Mouse (Mus musculus) embryonic facial prominence, embryonic 11.5 days (tissue): ENCODE measurements around the gene Gsg1. TPM values are rescaled to one million over a fixed set of nuclear protein-coding genes. Genes with fewer than 3 reads are reported as not detected.

ENCODE experiments used
- ATAC-seq: fragments of 200-750 bp; cut with Nextera tagmentation; replicated peaks from 2 replicates; pipeline ENCODE4 v1.8.0; 2017; ENCODE audit warnings: low read depth; ENCODE audit not compliant: insufficient number of reproducible peaks, low FRiP score, low TSS enrichment
- DNase-seq: peaks from one replicate; pipeline ENCODE4 v3.0.0-alpha.2; 2015; ENCODE audit warnings: low spot score
- H3K27ac ChIP-seq: fragments of 300-500 bp; sonication (generic); replicated peaks from 2 replicates; pipeline ENCODE4 v1.5.1; 2014; ENCODE audit warnings: mild to moderate bottlenecking, low read depth, low read length, control low read depth
- H3K27me3 ChIP-seq: fragments of 300-500 bp; sonication (generic); 2 replicates; pipeline ENCODE4 v1.6.1; 2014; ENCODE audit warnings: mild to moderate bottlenecking, low read length, moderate library complexity, mixed read lengths; ENCODE audit not compliant: control insufficient read depth, insufficient read depth
- H3K36me3 ChIP-seq: fragments of 300-500 bp; sonication (generic); replicated peaks from 2 replicates; pipeline ENCODE4 v1.6.1; 2014; ENCODE audit warnings: low read depth, mild to moderate bottlenecking, low read length, moderate library complexity, mixed read lengths; ENCODE audit not compliant: control insufficient read depth, insufficient read depth
- H3K4me1 ChIP-seq: fragments of 300-500 bp; sonication (generic); 2 replicates; pipeline ENCODE4 v1.6.1; 2014; ENCODE audit warnings: low read length, mixed read lengths; ENCODE audit not compliant: control insufficient read depth, insufficient read depth
- H3K4me2 ChIP-seq: fragments of 300-500 bp; sonication (generic); 2 replicates; pipeline ENCODE4 v1.6.1; 2014; ENCODE audit warnings: low read depth, mild to moderate bottlenecking, control low read depth, low read length, moderate library complexity
- H3K4me3 ChIP-seq: fragments of 300-500 bp; sonication (generic); 2 replicates; pipeline ENCODE4 v1.5.1; 2014; ENCODE audit warnings: low read depth, low read length, control low read depth
- H3K9ac ChIP-seq: fragments of 300-500 bp; sonication (generic); replicated peaks from 2 replicates; pipeline ENCODE4 v1.6.1; 2014; ENCODE audit warnings: mild to moderate bottlenecking, control low read depth, low read length
- H3K9me3 ChIP-seq: fragments of 300-500 bp; sonication (generic); replicated peaks from 2 replicates; pipeline ENCODE4 v1.6.1; 2016; ENCODE audit warnings: mild to moderate bottlenecking, low read length, inconsistent platforms, mixed read lengths; ENCODE audit not compliant: control insufficient read depth
- WGBS: fragments of 180-500 bp; shearing (Covaris S2); extraction: QIAGEN DNeasy Blood & Tissue Kit; methylation state at CpG from one replicate; pipeline ENCODE4 v1.1.7; 2014; 5-methylcytosine and 5-hydroxymethylcytosine counted together
- polyA plus RNA-seq: library from polyadenylated mRNA; unstranded; fragments of >200 nt; fragmentation: Nextera tagmentation; extraction: Ambion mirVana; gene quantifications from 2 replicates; pipeline ENCODE4 v1.2.1, GENCODE M21; 2014

Gsg1 gene
- polyA plus RNA-seq, 1 experiment from 2014 or later, result 0.46 TPM

GRCm38 (mm10) chr6:135269626-135270025 is 15.5 kb upstream of the Gsg1 start:
- ATAC-seq, result no peak
- Histone ChIP-seq H3K4me3 (no peak overlapping the region), H3K9ac (no peak overlapping the region), H3K9me3 (no peaks in the 10 kb centered on the region), H3K27me3 (no peaks in the 10 kb centered on the region), H3K4me1 (no peaks in the 10 kb centered on the region), H3K4me2 (no peak overlapping the region), H3K36me3 (no peaks in the 10 kb centered on the region), H3K27ac (no peak overlapping the region)
- 45% methylated on average over 6 of the region's 6 CpGs for WGBS
- DNase-seq, result no peak

DNA sequence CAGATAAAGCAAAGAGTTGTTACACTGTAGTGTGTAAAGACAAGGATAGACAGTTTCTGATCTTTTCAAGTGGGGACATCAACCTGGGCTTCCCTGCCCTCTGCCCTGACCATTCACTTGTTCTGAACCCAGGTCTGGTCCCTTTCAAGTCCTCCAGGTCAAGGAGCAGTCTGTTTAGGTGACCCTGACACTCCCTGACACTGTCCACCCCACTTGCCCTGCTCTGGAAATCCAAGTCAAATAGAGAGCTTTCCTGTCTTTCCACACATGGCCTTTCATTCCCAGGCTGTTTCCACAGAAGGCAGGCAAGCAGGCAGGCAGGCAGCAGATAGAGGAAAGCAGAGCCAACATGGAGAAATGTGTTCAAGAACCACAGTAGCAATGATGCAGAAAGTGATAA is 14.2 kb upstream of the Gsg1 start:
- Histone ChIP-seq H3K4me3 (no peak overlapping the region), H3K27me3 (no peaks in the 10 kb centered on the region), H3K4me1 (no peaks in the 10 kb centered on the region), H3K36me3 (no peaks in the 10 kb centered on the region), H3K27ac (no peak overlapping the region), H3K9me3 (no peaks in the 10 kb centered on the region), H3K4me2 (no peak overlapping the region), H3K9ac (no peak overlapping the region)
- ATAC-seq, result no peak
- DNase-seq, result no peak

GRCm38 (mm10) chr6:135267221-135267620 is 13.1 kb upstream of the Gsg1 start:
- Histone ChIP-seq H3K27ac (no peak overlapping the region), H3K4me3 (no peak overlapping the region), H3K4me1 (no peaks in the 10 kb centered on the region), H3K27me3 (no peaks in the 10 kb centered on the region), H3K4me2 (no peak overlapping the region), H3K36me3 (no peaks in the 10 kb centered on the region), H3K9me3 (no peaks in the 10 kb centered on the region), H3K9ac (no peak overlapping the region)
- DNase-seq (no peak), ATAC-seq (no peak)
- 82% methylated on average over 3 of the region's 3 CpGs for WGBS

DNA sequence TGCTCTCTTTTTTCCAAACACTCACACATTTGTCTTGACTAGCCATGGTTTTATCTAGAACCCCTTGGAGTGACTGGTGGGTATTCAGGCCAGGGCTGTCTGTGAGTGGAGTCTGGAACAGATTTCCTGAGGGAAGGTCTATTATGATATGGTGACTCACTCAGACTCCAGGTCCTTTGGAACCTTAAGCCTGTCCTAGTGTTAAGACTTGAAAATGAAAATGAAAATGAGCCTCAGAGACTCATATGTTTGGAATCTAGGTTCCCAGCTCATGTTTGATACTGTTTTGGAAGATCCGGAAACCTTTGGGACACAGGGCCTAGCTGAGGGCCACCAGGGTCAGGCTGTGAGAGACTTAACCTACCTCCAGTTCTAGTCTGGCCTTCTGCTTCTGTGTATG is 11.9 kb upstream of the Gsg1 start:
- H3K27ac ChIP-seq, result no peak overlapping the region
- 88% methylated on average over 1 of the region's 1 CpGs for WGBS
- no peaks in the 10 kb centered on the region for H3K9me3 ChIP-seq
- no peaks in the 10 kb centered on the region for H3K27me3 ChIP-seq
- no peak overlapping the region for H3K4me2 ChIP-seq
- no peak for DNase-seq
- ATAC-seq, result no peak
- no peaks in the 10 kb centered on the region for H3K4me1 ChIP-seq
- H3K4me3 ChIP-seq, result no peak overlapping the region
- no peak overlapping the region for H3K9ac ChIP-seq
- H3K36me3 ChIP-seq, result no peaks in the 10 kb centered on the region

GRCm38 (mm10) chr6:135264136-135264535 is 10.0 kb upstream of the Gsg1 start:
- H3K4me1 ChIP-seq, result no peaks in the 10 kb centered on the region
- no peaks in the 10 kb centered on the region for H3K27me3 ChIP-seq
- no peak for DNase-seq
- H3K4me2 ChIP-seq, result no peak overlapping the region
- H3K36me3 ChIP-seq, result no peaks in the 10 kb centered on the region
- no peak for ATAC-seq
- no peaks in the 10 kb centered on the region for H3K9me3 ChIP-seq
- no peak overlapping the region for H3K9ac ChIP-seq
- no peak overlapping the region for H3K4me3 ChIP-seq
- no peak overlapping the region for H3K27ac ChIP-seq
- WGBS, result 93% methylated on average over 6 of the region's 6 CpGs

DNA sequence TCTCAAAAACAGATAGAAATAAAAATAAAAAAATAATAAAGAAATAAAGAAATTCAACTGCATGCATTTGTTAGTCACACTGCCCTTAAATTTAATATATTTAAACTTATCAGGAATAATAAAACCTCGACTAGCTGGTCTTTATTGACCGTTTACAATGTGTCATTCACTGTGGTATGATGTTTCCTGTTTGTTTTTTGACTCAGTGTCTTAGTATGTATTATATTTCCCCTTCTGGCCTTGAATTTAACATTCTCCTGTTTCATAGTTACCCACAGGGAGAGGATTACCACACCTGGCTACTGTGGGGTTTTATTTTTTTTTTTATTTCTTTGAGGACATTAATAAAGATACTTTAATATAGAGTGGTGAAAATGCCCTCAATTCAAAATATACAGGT is 8.4 kb upstream of the Gsg1 start:
- no peak for DNase-seq
- no peak for ATAC-seq
- H3K4me1 ChIP-seq, result no peaks in the 10 kb centered on the region

GRCm38 (mm10) chr6:135261124-135261523 is 7.0 kb upstream of the Gsg1 start:
- Histone ChIP-seq H3K36me3 (no peaks in the 10 kb centered on the region), H3K4me2 (no peak overlapping the region), H3K27ac (no peak overlapping the region), H3K9me3 (no peaks in the 10 kb centered on the region), H3K9ac (no peak overlapping the region), H3K27me3 (no peaks in the 10 kb centered on the region), H3K4me1 (no peaks in the 10 kb centered on the region), H3K4me3 (no peak overlapping the region)
- 90% methylated on average over 9 of the region's 9 CpGs for WGBS
- ATAC-seq, result no peak
- DNase-seq, result no peak

More for the DNA sequence above, 8.4 kb upstream of the Gsg1 start:
- H3K9ac ChIP-seq, result no peak overlapping the region
- WGBS, result 72% methylated on average over 2 of the region's 2 CpGs
- no peaks in the 10 kb centered on the region for H3K27me3 ChIP-seq
- H3K4me2 ChIP-seq, result no peak overlapping the region
- no peak overlapping the region for H3K27ac ChIP-seq
- H3K36me3 ChIP-seq, result no peaks in the 10 kb centered on the region
- no peak overlapping the region for H3K4me3 ChIP-seq
- H3K9me3 ChIP-seq, result no peaks in the 10 kb centered on the region

- no peaks in the 10 kb centered on the region for H3K4me1 ChIP-seq
- H3K4me2 ChIP-seq, result no peak overlapping the region
- WGBS, result 91% methylated on average over 6 of the region's 6 CpGs
- H3K9ac ChIP-seq, result no peak overlapping the region
- H3K9me3 ChIP-seq, result no peaks in the 10 kb centered on the region
- H3K27me3 ChIP-seq, result no peaks in the 10 kb centered on the region
- H3K27ac ChIP-seq, result no peak overlapping the region
- no peak for DNase-seq
- no peak for ATAC-seq
- no peaks in the 10 kb centered on the region for H3K36me3 ChIP-seq
- no peak overlapping the region for H3K4me3 ChIP-seq
Observed at GRCm38 (mm10) chr6:135260435-135260834, 6.3 kb upstream of the Gsg1 start.
